Mouse (Mus musculus) adrenal gland, adult 2 months (tissue): ENCODE measurements around the gene Phf19. TPM values are rescaled to one million over a fixed set of nuclear protein-coding genes. Genes with fewer than 3 reads are reported as not detected.

Experiments used
- DNase-seq: peaks from one replicate; pipeline ENCODE4 v3.0.0; 2021
- polyA plus RNA-seq: library from polyadenylated mRNA; depleted of rRNA; stranded (reverse); fragments of >200 nt; gene quantifications from 2 replicates; pipeline ENCODE4 v1.2.3, GENCODE M21; 2012
- total RNA-seq, 2 experiments: library from RNA; stranded (reverse); gene quantifications; 2 replicates each; pipeline ENCODE4 v1.2.3; 2021

The Phf19 gene
- total and polyA plus RNA-seq, 3 experiments = 1.2 to 1.7 (median 1.5) TPM

DNA sequence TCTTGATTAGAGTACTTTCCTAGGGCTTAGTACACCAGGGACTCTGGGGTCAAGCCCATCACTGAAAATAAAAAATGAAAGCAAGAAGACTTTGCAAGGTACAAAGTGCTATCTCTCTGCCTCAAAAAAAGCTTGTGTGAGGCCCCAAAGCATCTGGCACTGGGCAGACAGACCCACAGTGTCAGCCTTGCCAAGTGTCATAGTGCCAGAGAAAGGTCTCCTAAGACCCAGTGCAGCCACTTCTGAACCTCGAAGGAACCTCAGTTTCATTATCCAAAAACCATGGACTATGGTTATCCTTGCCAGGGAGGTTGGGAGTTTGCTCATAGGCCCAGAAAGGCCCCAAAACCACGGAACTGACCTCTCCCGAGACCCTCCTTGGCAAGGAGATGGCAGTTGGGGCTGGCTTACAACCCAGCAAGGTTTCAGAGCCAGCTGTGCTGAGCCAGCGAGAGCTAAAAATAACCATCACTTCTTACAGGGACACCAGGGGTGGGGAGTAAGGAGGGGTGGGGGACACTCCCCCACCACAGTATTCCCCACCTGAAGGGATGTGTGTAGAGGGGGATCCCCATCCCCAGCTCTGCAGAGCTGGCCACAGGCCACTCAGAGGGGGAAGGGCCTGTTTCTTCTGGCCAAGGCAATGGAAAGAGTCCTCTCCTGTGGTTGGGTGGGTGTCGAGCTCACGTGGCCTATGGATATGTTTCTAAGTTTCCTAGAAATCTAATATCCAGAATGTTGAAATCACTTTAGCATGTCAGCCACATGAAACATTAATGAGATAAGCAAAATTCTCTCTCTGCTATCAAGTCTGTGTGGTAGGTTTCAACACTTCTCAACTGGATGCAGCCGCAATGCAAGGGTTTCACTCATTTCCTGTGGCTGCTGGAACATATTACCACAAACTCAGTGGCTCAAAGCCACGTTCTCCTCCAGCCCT lies 24.7 kb upstream of the Phf19 start:
- peak; percentile 43 for DNase-seq

DNA sequence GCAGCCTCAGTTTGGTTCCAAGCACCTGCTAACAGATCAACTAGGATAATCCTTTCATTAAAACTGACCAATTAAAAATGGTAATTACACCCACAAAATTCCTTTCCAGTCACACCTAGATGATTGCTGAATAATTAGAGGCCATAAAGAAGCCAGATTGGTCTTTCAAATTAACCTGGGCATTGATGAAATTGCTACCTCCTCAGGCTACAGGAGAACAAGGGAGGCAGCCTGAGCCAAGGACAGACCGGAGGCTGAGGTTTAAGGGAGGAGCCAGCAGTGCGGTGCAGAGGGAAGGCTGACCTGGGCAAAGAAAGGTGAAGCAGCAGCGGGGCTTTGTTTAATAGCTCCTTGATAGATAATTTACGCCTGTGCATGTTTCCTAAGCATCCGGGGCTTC lies 23.6 kb upstream of the Phf19 start:
- DNase-seq = no peak

DNA sequence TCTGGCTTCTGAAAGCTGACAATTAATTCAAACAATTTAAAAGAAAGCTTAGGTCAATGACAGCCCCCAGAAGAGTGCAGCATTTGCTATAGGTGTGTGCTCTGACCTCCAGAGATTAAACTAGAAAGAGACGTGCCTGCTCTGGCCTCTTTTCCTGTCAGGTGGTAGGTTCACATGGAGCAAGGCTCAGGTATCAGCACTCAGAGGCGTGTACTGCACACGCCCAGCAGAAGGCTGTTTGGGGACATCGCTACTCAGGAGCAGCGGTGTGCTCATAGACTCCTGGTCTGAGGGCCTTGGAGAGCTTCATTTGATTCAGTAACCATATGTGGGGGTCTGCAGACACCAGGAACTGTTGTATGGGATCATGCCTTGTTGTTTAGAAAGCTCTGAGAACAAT lies 13.5 kb upstream of the Phf19 start:
- DNase-seq = no peak

DNA sequence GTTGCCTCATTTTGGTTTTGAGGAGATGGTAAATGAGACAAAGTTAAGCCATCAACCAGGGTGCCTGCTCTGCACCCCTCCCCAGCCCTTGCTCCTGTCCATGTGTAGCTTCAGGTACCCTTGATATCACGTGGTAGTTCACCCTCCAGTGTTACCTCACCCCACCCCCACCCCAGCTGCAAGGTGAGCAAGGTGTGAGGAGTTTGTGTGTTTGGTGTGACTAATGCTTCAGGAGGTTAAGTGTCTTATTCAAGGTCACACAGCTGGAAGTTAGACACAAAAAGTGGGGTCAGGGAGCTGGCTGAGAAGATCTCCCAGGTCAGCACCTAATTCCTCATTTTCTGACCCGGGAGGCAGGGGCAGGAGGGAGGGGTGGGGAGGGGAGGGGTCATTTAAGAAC lies 8.9 kb upstream of the Phf19 start:
- no peak for DNase-seq

DNA sequence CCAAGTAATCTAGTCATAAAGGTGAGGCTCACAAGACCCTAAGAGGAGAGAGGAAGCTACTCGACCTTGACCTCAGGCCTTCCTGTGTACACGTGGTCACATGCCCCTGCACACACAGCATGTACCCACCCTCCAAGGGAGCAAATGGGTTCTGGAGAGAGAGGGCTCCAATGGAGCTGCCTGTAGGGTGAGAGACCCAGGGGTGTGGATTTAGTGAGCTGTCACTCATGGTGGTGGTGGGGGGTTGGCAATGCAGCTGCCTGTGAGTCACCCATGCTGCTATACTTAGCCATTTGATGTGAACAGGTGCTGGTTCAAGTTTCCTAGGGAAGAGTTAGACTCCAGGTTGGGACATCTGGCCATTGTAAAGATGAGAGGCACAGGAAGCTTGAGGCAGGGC lies 6.3 kb upstream of the Phf19 start:
- DNase-seq = no peak

DNA sequence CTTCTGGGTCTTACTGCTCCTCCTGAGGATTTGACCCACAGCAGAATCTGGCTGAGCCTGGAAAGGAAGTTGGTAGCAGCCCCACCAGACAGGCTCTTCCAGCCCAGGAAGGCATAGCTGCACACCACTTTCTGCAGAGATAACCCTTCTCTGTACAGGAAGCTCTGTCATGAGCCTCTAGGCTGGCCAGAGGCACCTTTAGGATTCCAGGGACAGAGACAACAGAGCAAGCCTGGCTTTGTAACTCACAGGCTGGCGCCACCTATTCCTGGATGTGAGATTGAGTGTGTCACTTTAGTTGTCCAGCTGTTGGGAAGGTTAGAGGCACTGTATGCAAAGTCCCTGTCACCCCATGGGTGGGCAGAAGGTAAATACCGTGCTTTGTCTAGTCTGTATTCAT lies 1.3 kb upstream of the Phf19 start:
- no peak for DNase-seq

DNA sequence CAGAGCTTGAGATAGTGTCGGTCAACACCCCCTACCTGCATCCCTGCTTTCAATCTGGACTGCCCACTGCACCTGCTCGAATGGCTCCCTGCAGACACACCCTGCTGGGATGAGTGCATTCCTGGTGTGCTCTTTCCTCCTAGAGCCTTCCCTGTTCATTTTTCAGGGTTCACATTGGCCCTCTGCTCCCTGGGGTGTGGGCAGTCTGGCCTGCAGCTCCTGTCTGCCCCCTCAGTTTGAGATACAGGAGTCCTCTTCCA lies 927 bp upstream of the Phf19 start:
- DNase-seq = no peak

DNA sequence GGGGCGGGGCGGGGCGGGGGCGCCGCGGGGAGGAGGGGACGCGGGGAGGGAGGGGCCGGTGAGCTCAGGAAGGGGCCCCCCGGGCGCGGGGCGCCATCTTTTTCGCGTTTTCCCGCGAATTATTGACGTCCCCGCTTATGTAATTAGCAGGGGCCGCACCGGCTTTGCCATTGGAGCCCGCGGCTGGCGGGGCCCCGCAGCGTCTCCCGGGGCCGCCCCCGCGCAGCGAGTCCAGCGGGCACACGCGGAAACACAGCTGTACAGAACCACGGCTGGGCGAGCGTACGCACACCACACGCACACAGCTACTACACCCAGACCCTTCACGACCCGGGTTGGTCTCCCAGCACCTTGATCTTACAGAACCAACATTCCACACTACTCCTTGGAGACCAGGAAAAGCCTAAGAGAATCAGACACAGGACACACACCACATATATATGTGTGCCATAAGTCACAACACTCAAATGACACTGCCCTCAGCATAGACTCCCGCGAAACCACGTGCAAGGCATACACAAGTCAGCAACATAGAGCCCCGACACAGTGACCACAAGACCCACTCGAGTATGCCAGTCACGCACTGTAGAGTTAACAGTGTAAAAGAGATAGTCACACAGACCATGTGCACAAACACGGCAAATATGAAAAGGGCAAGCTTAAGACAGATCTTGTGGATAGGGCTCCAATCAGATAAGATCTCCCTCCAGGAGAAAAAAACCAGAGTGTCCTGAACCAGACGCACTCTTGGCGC lies 420 bp upstream of the Phf19 start:
- peak; percentile 59 for DNase-seq

DNA sequence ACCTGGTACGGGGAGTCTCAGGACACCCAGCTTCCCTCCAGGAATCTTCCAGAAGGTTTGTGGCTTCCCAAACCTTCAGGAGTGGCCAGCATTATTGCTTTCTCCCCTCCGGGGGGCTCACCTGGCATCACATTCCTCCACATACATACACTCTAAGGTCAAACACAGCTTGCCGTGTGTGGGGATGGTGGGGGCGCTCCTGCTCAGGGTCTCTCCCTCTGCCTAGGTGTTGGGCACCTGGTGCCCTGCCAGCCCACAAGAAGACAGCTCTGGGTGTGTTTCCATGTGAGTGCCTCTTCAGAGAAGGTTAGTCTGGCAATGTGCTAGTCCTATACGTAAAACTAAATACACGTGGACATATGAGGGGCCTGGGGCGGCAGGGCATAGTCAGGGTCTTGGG lies 1.2 kb downstream of the Phf19 start:
- DNase-seq = no peak

DNA sequence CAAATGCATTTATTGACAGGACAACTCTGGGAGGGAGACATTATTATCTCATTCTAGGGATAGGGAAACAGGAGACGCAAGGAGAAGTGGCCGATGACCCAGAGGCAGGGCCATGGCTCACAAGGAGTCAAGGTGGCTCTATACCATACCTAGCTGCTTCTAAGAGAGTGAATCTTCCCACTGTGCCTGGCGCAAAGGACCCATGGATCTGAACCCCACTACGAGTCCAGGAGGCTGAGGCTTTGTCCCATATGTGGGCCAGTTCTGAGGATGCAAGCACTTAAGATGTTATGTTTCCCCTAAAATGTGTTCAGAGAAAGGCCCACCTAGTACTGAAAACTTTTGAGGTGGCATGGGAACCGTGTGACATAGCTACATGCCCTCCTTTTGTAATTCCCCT lies 2.0 kb downstream of the Phf19 start:
- no peak for DNase-seq

DNA sequence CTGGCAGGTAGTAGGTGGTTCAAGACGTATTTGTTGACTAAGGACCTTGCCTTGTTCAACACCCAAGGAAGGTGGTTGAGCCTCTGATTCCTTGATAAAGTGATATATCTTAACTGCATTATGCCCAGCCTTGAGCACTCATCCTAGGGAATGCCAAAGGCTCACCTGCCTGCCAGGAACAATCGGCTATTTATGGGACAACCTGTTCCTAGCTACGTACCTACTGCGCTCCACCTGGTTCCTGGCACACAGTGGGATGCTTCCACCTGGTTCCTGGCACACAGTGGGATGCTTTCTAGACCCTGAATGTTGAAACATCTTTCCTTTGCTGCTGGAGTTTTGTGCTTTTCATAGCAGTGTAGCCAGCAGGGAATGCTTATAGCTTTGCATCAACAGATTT lies 4.1 kb downstream of the Phf19 start:
- DNase-seq = no peak

DNA sequence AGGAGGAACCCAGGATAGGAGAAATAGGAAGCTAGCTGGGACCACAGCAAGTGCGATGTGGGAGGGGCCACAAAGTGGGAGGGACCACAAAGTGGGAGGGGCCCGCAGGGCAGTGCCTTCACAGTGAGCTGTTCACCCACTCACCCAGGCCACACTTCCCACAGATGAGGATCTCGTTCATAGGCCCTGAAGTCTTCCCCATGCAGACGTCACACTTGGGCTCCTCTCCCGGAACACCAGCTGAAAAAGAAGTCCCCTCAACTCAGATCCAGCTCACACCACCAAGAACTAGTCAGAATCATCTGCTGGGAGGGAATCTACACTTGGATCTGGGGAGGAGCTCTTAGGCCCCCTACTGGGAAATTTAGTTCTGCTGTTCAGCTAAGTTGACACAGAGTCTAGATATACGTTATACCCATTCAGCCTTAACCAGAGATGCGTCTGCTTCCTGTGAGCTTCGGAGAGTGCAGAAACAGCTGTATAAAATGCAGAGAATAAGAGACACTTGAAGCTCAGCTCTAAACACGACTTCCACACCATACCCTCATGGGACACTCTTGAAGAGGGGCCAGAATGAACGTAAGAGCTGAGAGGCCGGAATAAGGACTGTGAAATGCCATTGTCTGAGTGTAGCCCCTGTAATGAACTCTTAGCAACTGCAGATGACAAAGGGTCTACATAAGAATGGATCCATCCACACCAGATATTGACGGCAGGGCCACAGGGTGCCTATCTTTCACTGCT lies 6.8 kb downstream of the Phf19 start:
- DNase-seq = peak; percentile 50

DNA sequence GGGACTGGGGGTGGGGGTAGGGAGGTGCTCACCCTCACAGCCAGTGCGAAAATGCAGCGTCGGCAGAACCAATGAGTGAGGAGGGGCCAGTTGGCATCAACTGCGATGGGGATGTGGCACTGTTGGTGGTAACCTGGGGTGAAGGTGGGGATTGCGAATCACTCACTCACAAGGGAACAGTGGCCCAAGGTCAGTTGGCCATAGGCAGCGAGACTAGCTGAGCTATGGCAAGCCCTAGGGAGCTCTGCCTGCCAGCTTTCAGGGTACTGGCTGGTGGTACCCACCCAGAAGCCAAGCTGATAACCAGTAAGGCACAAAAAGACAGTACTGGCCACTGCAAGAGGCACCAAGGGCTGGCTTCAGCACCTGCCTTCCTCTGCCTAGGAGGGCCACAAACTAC lies 7.4 kb downstream of the Phf19 start:
- DNase-seq = peak; percentile 30

DNA sequence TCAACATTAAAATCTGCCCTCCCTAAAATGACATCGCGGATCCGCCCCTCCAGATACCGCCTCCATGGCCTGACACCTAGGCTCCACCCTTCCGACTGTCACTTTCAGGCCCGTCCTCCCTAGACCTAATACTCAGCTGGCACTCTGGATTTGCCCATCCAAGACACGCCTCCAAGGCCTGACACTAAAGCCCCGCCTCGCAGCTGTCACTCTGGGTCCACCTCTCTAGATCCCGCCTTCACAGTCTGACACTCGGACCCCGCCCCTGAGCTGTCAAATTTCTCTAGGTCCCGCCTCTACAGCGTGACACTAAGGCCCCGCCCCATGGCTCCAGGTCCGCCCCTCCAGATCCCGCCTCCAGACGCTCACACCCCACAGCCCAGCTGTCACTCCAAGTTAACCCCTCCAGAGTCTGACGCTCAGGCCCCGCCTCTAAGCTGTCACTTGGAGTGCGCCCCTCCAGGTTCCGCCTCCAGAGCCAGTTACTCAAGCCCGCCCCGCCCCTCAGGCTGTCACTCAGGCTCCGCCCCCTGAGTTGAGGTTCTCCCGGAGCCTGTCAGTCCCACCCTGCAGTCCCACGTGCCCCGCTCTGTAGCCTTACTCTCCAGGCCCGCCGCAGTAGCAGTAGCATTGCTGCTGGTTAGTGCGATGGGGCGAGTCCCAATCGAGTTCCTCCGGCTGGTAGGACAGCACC lies 8.8 kb downstream of the Phf19 start:
- peak; percentile 99 for DNase-seq

DNA sequence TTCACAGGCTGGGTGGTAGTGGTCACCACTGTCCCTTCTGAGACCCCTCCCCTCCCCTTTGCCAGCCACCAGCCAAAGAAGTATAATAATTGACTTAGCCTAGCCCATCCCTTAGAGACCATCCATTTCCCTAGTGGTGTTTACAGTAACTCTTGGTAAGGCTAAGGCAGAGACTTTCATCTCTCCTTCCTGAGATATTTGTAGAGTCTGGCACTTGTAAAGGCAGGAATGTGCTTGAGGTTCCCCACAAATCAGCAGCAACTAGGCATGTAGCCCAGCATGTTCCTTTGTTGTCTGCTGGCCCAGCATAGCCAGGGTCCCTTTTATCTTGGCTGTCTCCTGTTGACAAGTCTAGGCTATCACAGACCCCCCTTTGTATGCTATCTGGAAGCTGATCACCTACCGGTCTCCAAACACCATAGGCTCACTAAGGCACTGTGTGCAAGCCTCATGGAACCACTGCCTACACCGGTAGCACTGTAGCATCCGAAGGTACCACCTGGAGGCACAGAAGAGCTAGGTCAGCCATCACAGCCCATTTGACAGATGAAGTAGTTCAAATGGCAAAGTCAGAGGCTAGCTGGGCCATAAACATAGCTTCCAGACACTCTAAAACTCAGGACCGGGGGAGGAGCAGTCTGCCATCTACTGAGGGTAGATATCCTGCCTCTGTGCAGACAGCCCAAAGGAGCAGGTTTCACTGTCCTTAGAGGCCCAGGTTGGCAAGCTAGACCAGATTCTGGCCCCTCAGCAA lies 10.0 kb downstream of the Phf19 start:
- no peak for DNase-seq

DNA sequence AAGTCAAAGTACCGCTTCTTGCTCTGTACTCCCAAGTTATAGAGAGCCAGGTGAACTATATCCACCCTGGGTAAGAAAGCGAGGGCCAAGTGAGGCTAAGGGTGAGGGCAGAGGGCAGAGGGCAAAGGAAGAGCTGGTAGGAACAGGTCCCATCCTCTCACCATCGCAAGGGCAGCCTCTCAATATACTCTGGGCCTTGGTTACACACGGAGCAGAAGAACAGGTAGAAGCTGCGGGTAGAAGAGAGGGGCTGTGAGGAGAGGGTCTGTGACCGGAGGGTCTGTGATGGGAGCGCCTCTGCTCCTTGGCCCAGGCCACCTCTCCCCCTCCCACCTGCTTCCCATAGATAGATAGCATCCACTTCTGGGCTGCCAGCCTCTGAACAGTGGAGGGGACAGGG lies 10.6 kb downstream of the Phf19 start:
- no peak for DNase-seq

DNA sequence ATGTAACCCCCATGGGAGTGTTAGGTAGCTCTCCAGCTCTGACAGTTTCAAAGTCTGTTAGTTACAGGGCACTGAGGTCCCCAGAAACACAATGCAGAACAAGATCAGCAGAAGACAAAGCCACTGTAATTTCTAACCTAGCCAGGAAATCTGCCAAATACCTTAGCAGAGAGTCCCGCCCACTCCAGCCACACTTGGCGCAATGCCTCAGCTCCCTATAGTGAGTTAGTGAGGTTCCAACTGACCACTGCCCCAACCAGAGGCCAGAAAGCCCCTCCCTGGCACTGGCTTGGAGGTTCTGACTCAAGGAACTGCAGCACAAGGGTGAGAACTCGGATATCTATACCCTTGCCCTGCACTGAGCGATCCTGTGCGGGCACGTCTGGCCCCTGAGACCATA lies 11.1 kb downstream of the Phf19 start:
- DNase-seq = no peak

DNA sequence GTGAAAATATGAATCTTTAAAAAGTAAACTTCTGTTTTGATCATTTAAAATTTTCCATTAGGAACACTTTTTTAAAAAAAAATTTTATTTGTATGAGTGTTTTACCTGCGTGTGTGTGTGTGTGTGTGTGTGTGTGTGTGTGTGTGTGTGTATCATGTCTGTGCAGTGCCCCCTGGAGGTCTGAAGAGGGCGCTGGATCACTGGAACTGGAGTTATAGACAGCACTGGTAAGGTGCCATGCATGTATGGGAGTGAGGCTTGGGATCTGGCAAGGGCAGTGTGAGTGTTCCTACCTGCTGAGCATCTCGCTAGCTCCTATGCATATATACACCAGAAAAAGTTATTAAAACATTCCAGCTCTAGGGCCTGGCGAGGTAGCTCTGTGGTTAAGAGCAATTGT lies 12.1 kb downstream of the Phf19 start:
- DNase-seq = no peak

DNA sequence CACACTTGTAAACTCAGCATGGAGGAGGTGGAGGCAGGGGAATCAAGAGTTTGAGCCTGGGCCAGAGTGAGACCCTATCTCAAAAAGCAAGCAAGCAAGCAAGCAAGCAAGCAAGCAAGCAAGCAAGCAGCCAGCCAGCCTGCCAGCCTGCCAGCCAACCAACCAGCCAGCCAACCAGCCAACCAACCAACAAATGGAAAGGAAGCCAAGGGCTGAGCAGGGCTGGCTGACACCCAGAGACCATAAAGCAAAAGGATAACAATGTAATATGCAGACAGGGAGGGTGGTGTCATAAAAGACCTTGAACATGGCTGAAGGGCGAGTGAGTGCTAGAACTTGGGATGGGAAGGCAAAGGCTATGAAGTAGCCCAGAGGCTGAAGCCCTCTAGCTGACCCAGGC lies 13.4 kb downstream of the Phf19 start:
- DNase-seq = peak; percentile 76

DNA sequence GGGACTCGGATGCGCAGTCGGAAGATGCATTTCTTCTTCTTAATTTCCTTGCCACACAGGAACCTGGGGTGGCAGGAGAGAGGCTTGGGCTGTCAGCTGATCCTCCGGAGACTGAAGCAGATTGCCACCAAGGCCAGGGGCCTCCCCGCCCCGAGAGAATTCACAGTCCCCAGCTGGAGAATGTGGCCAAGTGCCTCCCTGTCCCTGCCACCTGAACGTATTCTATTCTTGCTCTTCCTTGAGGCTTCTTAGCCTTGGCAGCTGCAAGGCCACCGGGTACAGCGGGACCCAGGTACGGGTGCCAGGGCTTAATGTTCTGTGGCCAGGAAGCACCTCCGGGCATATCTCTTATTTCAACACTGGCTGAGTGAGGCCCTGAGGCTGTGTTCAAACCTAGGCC lies 14.1 kb downstream of the Phf19 start:
- no peak for DNase-seq

DNA sequence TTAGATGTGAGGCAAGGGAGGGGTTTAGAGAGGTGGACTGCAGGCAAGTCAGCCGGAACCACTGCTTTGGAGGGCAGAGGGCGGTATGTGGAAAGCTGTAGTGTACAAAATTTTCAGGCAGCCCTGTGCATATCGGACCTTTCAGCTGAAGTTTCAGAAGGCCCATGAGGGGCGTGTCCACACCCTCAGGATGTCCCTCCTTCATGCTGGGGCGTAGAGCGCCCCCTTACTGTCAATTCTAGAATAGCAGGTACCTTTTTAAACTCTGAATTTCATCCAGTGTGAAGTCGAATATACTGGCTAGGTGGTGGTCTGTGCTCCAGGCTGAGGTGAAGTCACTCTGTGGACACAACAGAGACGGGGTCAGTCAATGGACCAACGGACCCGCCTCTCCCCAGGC lies 16.0 kb downstream of the Phf19 start:
- DNase-seq = peak; percentile 32
